ENCODE assay signal across 9 mouse cellular contexts in the genomic region with DNA sequence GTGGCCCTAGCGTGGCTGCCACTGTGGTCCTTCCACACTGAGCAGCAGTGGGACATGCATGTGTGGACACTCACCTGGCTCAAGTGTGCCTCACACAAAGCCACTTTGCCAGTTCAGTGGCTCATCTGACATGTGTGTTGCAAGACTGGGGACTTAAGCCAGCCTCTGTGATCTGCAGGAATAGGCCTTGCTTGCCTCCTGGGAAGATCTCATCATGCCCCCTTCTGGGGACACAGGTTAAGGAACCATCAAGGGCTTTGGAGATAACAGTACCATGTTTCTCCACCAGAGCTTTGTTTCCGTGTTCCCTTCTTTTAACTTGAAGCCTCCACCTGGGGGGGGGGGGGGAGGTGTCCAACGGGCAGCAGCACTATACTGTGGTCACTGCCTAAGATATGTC. TPM values are rescaled to one million over a fixed set of nuclear protein-coding genes. Genes with fewer than 3 reads are reported as not detected.
DNase-seq lines count a peak whose midpoint lies in the region; ATAC-seq and TF ChIP-seq lines count a peak whose summit lies in the region.
"Had no signal": no experiment of that assay in that cellular context is flagged by ENCODE, and none has a peak within 500 bp of the region (broad histone marks: within the 10 kb centered on the region; RNA-seq: fewer than 3 reads in every experiment).

No protein-coding gene starts in this region.

- H3K27me3 ChIP-seq in kidney, embryonic 14.5 days (ENCODE audit: control insufficient read depth, insufficient read depth, low read length): no peaks in the 10 kb centered on the region
- no peaks in the 10 kb centered on the region for H3K27me3 ChIP-seq in kidney, embryonic 15.5 days

- peak; percentile 11 for DNase-seq in ES-E14 (ENCODE audit: low read depth, low spot score)
- DNase-seq in induced T-regulatory cell, adult 2 months (ENCODE audit: low read depth): peak; percentile 56
- DNase-seq in frontal cortex, postnatal 36 days (ENCODE audit: low spot score in 2 of 2): no peak
- DNase-seq in adrenal gland, adult 8-10 months: no peak
- no peak for DNase-seq in frontal cortex, postnatal 25 days (ENCODE audit: low spot score in 2 of 2)
- DNase-seq: adrenal gland, postnatal 25 days had no signal

- 59% methylated on average over 3 of the region's 3 CpGs for WGBS in kidney, embryonic 14.5 days
- 52% methylated on average over 3 of the region's 3 CpGs for WGBS in kidney, embryonic 15.5 days

- no peak overlapping the region for H3K27ac ChIP-seq in kidney, embryonic 14.5 days (ENCODE audit: low read depth, low read length)
- no peak overlapping the region for H3K27ac ChIP-seq in kidney, embryonic 15.5 days
- no peak overlapping the region for H3K27ac ChIP-seq in ES-E14 (ENCODE audit: insufficient read depth, low read depth, low read length, poor library complexity, severe bottlenecking)

- in situ Hi-C loops in ES-E14 (cut with MboI; ENCODE audit: low sequenced_read_pairs in 2 of 2, unreplicated experiment in 2 of 2): no loop called here

- H3K36me3 ChIP-seq in kidney, embryonic 14.5 days (ENCODE audit: control insufficient read depth, insufficient read depth, low read length): peaks cover 51% of the 10 kb centered on the region
- peaks cover 93% of the 10 kb centered on the region for H3K36me3 ChIP-seq in kidney, embryonic 15.5 days
- peaks cover 6% of the 10 kb centered on the region; the same call in 1 of the 2 replicates for H3K36me3 ChIP-seq in ES-E14 (ENCODE audit: control insufficient read depth, insufficient read depth, low read length, poor library complexity, severe bottlenecking)

- no peak overlapping the region for H3K9ac ChIP-seq in kidney, embryonic 14.5 days (ENCODE audit: low read depth, low read length)
- H3K9ac ChIP-seq in kidney, embryonic 15.5 days: no peak overlapping the region
- H3K9ac ChIP-seq in ES-E14 (ENCODE audit: insufficient read depth, low read depth, low read length, poor library complexity, severe bottlenecking): no peak overlapping the region

- no peak overlapping the region for H3K4me2 ChIP-seq in kidney, embryonic 14.5 days (replicated peaks; ENCODE audit: low read depth, low read length)
- H3K4me2 ChIP-seq in kidney, embryonic 15.5 days: no peak overlapping the region

- ATAC-seq in kidney, embryonic 14.5 days (ENCODE audit: low FRiP score, low TSS enrichment): 0 out of 2 replicates have a peak, but pooled peaks have one; percentile 51
- no peak for ATAC-seq in kidney, embryonic 15.5 days (replicated peaks; ENCODE audit: low FRiP score)
- peak; percentile 54 for ATAC-seq in megakaryocyte progenitor cell, adult 5-6 weeks (replicated peaks; ENCODE audit: poor library complexity)

- no peaks in the 10 kb centered on the region for H3K4me1 ChIP-seq in kidney, embryonic 14.5 days (ENCODE audit: control insufficient read depth, insufficient read depth, low read length)
- H3K4me1 ChIP-seq in kidney, embryonic 15.5 days: no peaks in the 10 kb centered on the region
- H3K4me1 ChIP-seq in ES-E14 (ENCODE audit: control insufficient read depth in 2 of 2, insufficient read depth in 2 of 2, low read length in 2 of 2, poor library complexity in 1 of 2): no peaks in the 10 kb centered on the region

- H3K4me3 ChIP-seq in kidney, embryonic 14.5 days (ENCODE audit: low read length): no peak overlapping the region
- no peak overlapping the region for H3K4me3 ChIP-seq in kidney, embryonic 15.5 days (replicated peaks)
- H3K4me3 ChIP-seq in ES-E14 (ENCODE audit: insufficient read depth in 1 of 2, low read depth in 1 of 2, low read length in 2 of 2, poor library complexity in 1 of 2, severe bottlenecking in 1 of 2): no peak overlapping the region

- H3K9me3 ChIP-seq in kidney, embryonic 14.5 days (ENCODE audit: control insufficient read depth, low read length): no peaks in the 10 kb centered on the region
- no peaks in the 10 kb centered on the region for H3K9me3 ChIP-seq in kidney, embryonic 15.5 days (replicated peaks)
- no peaks in the 10 kb centered on the region for H3K9me3 ChIP-seq in ES-E14 (ENCODE audit: control insufficient read depth, insufficient read depth, low read depth, low read length)

TF ChIP-seq in ES-E14, 5 proteins besides CTCF, POLR2A, EP300 and RAD21:
- TF ChIP-seq ZC3H11A (IDR thresholded peaks at IDR 0.05; ENCODE audit: borderline replicate concordance, low read depth, low read length): no peak
- no peak for TF ChIP-seq MAFK (IDR thresholded peaks at IDR 0.05; ENCODE audit: insufficient read depth, low read depth, low read length)
- no peak for TF ChIP-seq CHD2 (IDR thresholded peaks at IDR 0.05; ENCODE audit: low read depth, low read length)
- TF ChIP-seq HCFC1 (IDR thresholded peaks at IDR 0.05; ENCODE audit: borderline replicate concordance, insufficient read depth, low read length): no peak
- TF ChIP-seq ZNF384 (IDR thresholded peaks at IDR 0.05; ENCODE audit: low read depth, low read length): no peak

RNA-seq across cellular contexts. Expression of a gene that starts 35.8 kb away (rescaled TPM):
- 17.2 and 23.6 TPM in 2 replicates for polyA plus RNA-seq in kidney, embryonic 14.5 days (2014; fragmentation: Nextera tagmentation; extraction: Ambion mirVana)
- polyA plus RNA-seq in kidney, embryonic 15.5 days (2015; fragmentation: Nextera tagmentation; extraction: Ambion mirVana): 17.9 and 19.0 TPM in 2 replicates
- total RNA-seq in ES-E14 (2012; rRNA removed): 10.6 and 11.5 TPM in 2 replicates
- 24.0 and 26.4 TPM in 2 replicates for total RNA-seq in megakaryocyte progenitor cell, adult 5-6 weeks (2015)
- total RNA-seq in megakaryocyte progenitor cell, adult 5-6 weeks (2017): 10.0 and 12.5 TPM in 2 replicates
- total RNA-seq in adrenal gland, adult 8-10 months (2022): 10 to 100 TPM; 13.2 to 19.8 (median 15.1) TPM

Comparison
In these comparisons a context has a peak if more than half of its experiments do, and no peak if none do; other contexts are left out.
1. DNase-seq: peak in ES-E14 (single experiment) and induced T-regulatory cell, adult 2 months (single experiment); none in frontal cortex, postnatal 36 days (0 of 2), adrenal gland, adult 8-10 months (single experiment) and frontal cortex, postnatal 25 days (0 of 2).